Mouse (Mus musculus) embryonic facial prominence, embryonic 15.5 days (tissue): ENCODE results near the gene Olfr1346. TPM values are rescaled to one million over a fixed set of nuclear protein-coding genes. Genes with fewer than 3 reads are reported as not detected.

ENCODE experiments used
- ATAC-seq: fragments of 200-750 bp; cut with Nextera tagmentation; 2 replicates; pipeline ENCODE4 v1.8.0; 2017; ENCODE audit warnings: low read depth, moderate TSS enrichment; ENCODE audit not compliant: insufficient number of reproducible peaks, low FRiP score, low TSS enrichment
- H3K27ac ChIP-seq: fragments of 300-500 bp; sonication (generic); replicated peaks from 2 replicates; pipeline ENCODE4 v1.5.1; 2015; ENCODE audit warnings: mild to moderate bottlenecking, inconsistent platforms
- H3K27me3 ChIP-seq: fragments of 300-500 bp; sonication (generic); 2 replicates; pipeline ENCODE4 v1.6.1; 2015; ENCODE audit warnings: inconsistent platforms
- H3K36me3 ChIP-seq: fragments of 300-500 bp; sonication (generic); 2 replicates; pipeline ENCODE4 v1.6.1; 2015; ENCODE audit warnings: mild to moderate bottlenecking, inconsistent platforms
- H3K4me1 ChIP-seq: fragments of 300-500 bp; sonication (generic); 2 replicates; pipeline ENCODE4 v1.6.1; 2015; ENCODE audit warnings: inconsistent platforms
- H3K4me2 ChIP-seq: fragments of 300-500 bp; sonication (generic); replicated peaks from 2 replicates; pipeline ENCODE4 v1.6.1; 2015; ENCODE audit warnings: mild to moderate bottlenecking, inconsistent platforms
- H3K4me3 ChIP-seq: fragments of 300-500 bp; sonication (generic); replicated peaks from 2 replicates; pipeline ENCODE4 v1.5.1; 2015; ENCODE audit warnings: mild to moderate bottlenecking, inconsistent platforms
- H3K9ac ChIP-seq: fragments of 300-500 bp; sonication (generic); 2 replicates; pipeline ENCODE4 v1.6.1; 2015; ENCODE audit warnings: inconsistent platforms
- H3K9me3 ChIP-seq: fragments of 300-500 bp; sonication (generic); replicated peaks from 2 replicates; pipeline ENCODE4 v1.6.1; 2016; ENCODE audit warnings: inconsistent platforms
- WGBS: fragments of 180-500 bp; shearing (Covaris S2); methylation state at CpG from one replicate; pipeline ENCODE4 v1.1.7; 2015; 5-methylcytosine and 5-hydroxymethylcytosine counted together
- polyA plus RNA-seq: library from polyadenylated mRNA; unstranded; fragments of >200 nt; fragmentation: Nextera tagmentation; extraction: Ambion mirVana; gene quantifications from 2 replicates; pipeline ENCODE4 v1.2.1, GENCODE M21; 2015

Gene Olfr1346
- polyA plus RNA-seq, 1 experiment from 2014 or later, result not detected

DNA sequence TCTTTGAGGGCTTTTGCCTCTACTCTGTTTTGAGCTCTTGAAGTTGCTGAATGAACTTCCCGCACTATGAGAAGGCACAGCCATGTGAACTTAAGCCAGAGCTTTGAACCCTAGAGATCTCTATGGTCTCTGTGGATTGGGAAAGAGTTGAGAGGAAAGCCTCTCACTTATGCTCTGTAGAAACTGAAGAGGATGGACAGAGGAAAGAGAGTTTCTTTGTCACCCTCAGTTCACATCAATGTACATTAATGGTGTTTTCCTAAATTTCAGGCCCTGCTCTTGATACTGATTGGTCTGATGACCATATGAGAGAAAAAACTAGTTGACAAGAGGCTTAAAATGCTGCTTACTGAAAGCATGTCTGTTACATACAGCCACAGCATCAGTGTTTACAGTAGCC lies 41.7 kb downstream of the Olfr1346 start, which contains the start of gene Olfr1348:
Gene Olfr1348, minus strand, starts transcription at position 101 of the 400 bp plus-strand sequence.
- 0 out of 2 replicates have a peak, but pooled peaks cover 3% of the 10 kb centered on the region for H3K9me3 ChIP-seq
- no peak within 1 kb of the TSS for H3K4me2 ChIP-seq
- H3K4me1 ChIP-seq, result no peaks in the 10 kb centered on the region
- 92% methylated on average over 1 of the region's 1 CpGs for WGBS
- no peak for ATAC-seq
- no peak within 1 kb of the TSS for H3K9ac ChIP-seq
- no peak within 1 kb of the TSS for H3K27ac ChIP-seq
- no peak within 1 kb of the TSS for H3K4me3 ChIP-seq
- no peaks in the 10 kb centered on the region for H3K27me3 ChIP-seq
- no peaks in the 10 kb centered on the region for H3K36me3 ChIP-seq

GRCm38 (mm10) chr7:6521666-6522065 lies 54.8 kb downstream of the Olfr1346 start:
- H3K27ac ChIP-seq, result no peak overlapping the region
- H3K4me3 ChIP-seq, result no peak overlapping the region
- no peaks in the 10 kb centered on the region for H3K4me1 ChIP-seq
- no peaks in the 10 kb centered on the region for H3K27me3 ChIP-seq
- ATAC-seq, result no peak
- WGBS, result 20% methylated on average over 1 of the region's 1 CpGs
- H3K36me3 ChIP-seq, result no peaks in the 10 kb centered on the region
- H3K4me2 ChIP-seq, result no peak overlapping the region
- H3K9ac ChIP-seq, result no peak overlapping the region
- peaks cover 14% of the 10 kb centered on the region; the same call in 1 of the 2 replicates for H3K9me3 ChIP-seq

DNA sequence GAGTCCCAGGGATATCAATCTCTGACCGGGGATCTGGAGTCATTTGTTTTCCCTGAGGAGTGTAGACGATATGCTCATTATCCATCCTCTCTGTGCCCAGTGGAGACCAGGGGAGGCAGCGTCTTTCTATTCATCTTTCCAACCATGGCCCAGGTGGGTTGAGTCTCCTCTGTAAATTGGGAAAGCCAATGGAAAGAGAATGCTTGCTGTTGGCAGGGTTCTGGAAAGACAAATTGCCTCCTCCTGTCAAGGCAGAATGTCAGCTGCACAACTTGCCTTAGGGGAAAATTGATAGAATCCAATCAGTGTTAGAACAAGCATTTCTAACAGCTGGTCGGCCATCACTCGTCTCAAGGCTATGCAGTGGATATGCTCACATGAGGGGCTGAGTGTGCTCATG lies 55.9 kb downstream of the Olfr1346 start, which contains the start of gene Olfr1349:
Gene Olfr1349, minus strand, starts transcription at position 101 of the 400 bp plus-strand sequence.
- WGBS, result 80% methylated on average over 5 of the region's 5 CpGs
- H3K9ac ChIP-seq, result no peak within 1 kb of the TSS

GRCm38 (mm10) chr7:6525001-6525400 lies 58.1 kb downstream of the Olfr1346 start:
- Histone ChIP-seq H3K36me3 (no peaks in the 10 kb centered on the region), H3K9ac (no peak overlapping the region), H3K4me2 (no peak overlapping the region), H3K27ac (no peak overlapping the region), H3K27me3 (no peaks in the 10 kb centered on the region), H3K4me3 (no peak overlapping the region), H3K9me3 (peaks cover 9% of the 10 kb centered on the region), H3K4me1 (no peaks in the 10 kb centered on the region)
- WGBS, result 62% methylated on average over 3 of the region's 3 CpGs
- ATAC-seq, result no peak

More for the DNA sequence above, 55.9 kb downstream of the Olfr1346 start, which contains the start of gene Olfr1349:
- H3K27me3 ChIP-seq, result no peaks in the 10 kb centered on the region
- H3K36me3 ChIP-seq, result no peaks in the 10 kb centered on the region
- H3K9me3 ChIP-seq, result peaks cover 9% of the 10 kb centered on the region
- no peak within 1 kb of the TSS for H3K4me3 ChIP-seq
- no peak within 1 kb of the TSS for H3K4me2 ChIP-seq
- H3K4me1 ChIP-seq, result no peaks in the 10 kb centered on the region
- no peak within 1 kb of the TSS for H3K27ac ChIP-seq
- no peak for ATAC-seq

GRCm38 (mm10) chr7:6526141-6526540 lies 59.2 kb downstream of the Olfr1346 start:
- no peak overlapping the region for H3K4me3 ChIP-seq
- WGBS, result 64% methylated on average over 5 of the region's 5 CpGs

More at GRCm38 (mm10) chr7:6526141-6526540, 59.2 kb downstream of the Olfr1346 start:
- Histone ChIP-seq H3K36me3 (no peaks in the 10 kb centered on the region), H3K27me3 (no peaks in the 10 kb centered on the region), H3K9ac (no peak overlapping the region), H3K9me3 (peaks cover 9% of the 10 kb centered on the region), H3K4me1 (no peaks in the 10 kb centered on the region), H3K27ac (no peak overlapping the region), H3K4me2 (no peak overlapping the region)
- no peak for ATAC-seq

Other genes with a start within 250 kb of the Olfr1346 start
- not detected in 2 replicates for gene Zscan5b, start 244.8 kb upstream of the Olfr1346 start, polyA plus RNA-seq
- gene Epp13, start 214.4 kb upstream of the Olfr1346 start, polyA plus RNA-seq, result not detected in 2 replicates
- gene Zfp667, start 180.5 kb upstream of the Olfr1346 start, polyA plus RNA-seq, result 11.5 and 11.6 TPM in 2 replicates
- gene Zfp583, start 135.8 kb upstream of the Olfr1346 start, polyA plus RNA-seq, result 5.9 and 6.2 TPM in 2 replicates
- 1.8 and 1.9 TPM in 2 replicates for gene Gm3854, start 123.3 kb upstream of the Olfr1346 start, polyA plus RNA-seq
- 2.2 and 4.2 TPM in 2 replicates for gene Zfp78, start 103.8 kb upstream of the Olfr1346 start, polyA plus RNA-seq
- 9.5 and 10.0 TPM in 2 replicates for gene Zfp28, start 83.8 kb upstream of the Olfr1346 start, polyA plus RNA-seq
- gene Smim17, start 68.4 kb upstream of the Olfr1346 start, polyA plus RNA-seq, result 0.26 and 0.44 TPM in 2 replicates
- not detected in 2 replicates for gene Gm20715, start 56.8 kb upstream of the Olfr1346 start, polyA plus RNA-seq
- 0.16 TPM in 1 of 2 replicates, not detected in the other for gene Olfr1344, start 28.4 kb upstream of the Olfr1346 start, polyA plus RNA-seq
- not detected in 2 replicates for gene Olfr1336, start 10.9 kb upstream of the Olfr1346 start, polyA plus RNA-seq
- gene Olfr5, start 19.8 kb downstream of the Olfr1346 start, polyA plus RNA-seq, result not detected in 2 replicates
- not detected in 2 replicates for gene Olfr1347, start 32.7 kb downstream of the Olfr1346 start, polyA plus RNA-seq
- gene Olfr1348, start 41.6 kb downstream of the Olfr1346 start, polyA plus RNA-seq, result not detected in 2 replicates
- gene Olfr1349, start 55.8 kb downstream of the Olfr1346 start, polyA plus RNA-seq, result 0.15 TPM in 1 of 2 replicates, not detected in the other
- 0.17 TPM in 1 of 2 replicates, not detected in the other for gene Olfr1350, start 97.7 kb downstream of the Olfr1346 start, polyA plus RNA-seq
- gene Zim1, start 229.3 kb downstream of the Olfr1346 start, polyA plus RNA-seq, result 14.8 and 16.5 TPM in 2 replicates